Mouse (Mus musculus): ENCODE data around the gene Wfdc1. TPM values are rescaled to one million over a fixed set of nuclear protein-coding genes. Genes with fewer than 3 reads are reported as not detected.
A peak's percentile ranks its signal among the peaks of the same experiment; 100 is the strongest.

Gene Wfdc1
- total RNA-seq, 4 experiments from 2014 or later: 63.4 to 89.3 (median 75.2) TPM

DNA sequence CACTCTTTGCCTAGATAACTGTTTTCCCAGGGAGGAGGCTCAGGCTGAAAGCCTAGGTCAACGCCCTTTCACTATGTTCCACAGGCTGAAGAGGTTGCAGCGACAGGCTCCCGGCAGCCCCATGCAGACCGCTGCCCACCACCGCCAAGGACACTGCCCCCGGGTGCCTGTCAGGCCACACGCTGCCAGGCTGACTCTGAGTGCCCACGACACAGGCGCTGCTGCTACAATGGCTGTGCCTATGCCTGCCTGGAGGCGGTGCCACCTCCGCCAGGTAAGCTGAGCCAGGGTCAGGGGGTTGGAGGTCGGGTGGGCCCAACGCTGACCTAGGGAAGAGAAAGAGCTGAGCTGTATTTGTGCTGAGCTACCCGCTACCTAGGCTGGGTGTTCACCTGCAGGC lies 13.0 kb downstream of the Wfdc1 start:
- no peak for DNase-seq (ENCODE audit: low spot score in 2 of 2)

DNA sequence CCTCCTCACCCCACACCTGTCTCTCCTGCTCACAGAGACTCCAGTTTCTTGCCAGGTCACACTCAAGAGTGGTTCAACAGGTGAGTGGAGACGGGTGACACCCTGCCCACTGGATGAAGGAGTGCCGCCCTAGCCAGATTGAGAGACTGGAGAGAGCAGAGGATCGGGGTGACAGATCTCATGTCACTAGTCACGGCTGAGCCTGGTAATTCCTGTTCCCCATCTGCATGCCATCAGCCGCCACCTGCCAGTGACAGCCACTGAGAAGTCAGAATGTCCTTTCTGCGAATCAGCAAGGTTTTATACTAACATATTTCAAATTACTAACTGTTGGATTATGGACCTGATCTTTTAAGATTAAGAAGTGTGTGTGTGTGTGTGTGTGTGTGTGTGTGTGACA lies 24.4 kb downstream of the Wfdc1 start:
- no peak for DNase-seq (ENCODE audit: low spot score in 2 of 2)

DNA sequence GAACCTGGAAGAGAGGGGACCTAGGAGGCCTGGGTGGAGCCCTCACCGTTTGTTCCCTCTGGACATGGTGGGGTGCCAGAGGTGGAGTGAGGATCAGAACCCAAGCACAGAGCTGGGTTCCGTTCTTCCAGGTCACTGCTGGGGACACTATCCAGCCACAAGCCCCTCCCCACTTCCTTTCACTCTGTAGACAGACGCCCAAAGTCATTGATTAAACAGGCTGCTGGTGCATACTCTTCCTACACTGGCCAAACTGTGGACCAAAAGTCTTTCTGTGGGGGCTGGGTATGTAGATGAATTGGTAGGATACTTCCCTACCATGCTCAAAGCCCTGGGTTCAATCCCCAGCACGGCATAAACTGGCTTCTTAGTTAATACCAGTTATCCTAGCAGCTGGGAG lies 25.8 kb downstream of the Wfdc1 start:
- no peak for DNase-seq (ENCODE audit: low spot score in 2 of 2)

DNA sequence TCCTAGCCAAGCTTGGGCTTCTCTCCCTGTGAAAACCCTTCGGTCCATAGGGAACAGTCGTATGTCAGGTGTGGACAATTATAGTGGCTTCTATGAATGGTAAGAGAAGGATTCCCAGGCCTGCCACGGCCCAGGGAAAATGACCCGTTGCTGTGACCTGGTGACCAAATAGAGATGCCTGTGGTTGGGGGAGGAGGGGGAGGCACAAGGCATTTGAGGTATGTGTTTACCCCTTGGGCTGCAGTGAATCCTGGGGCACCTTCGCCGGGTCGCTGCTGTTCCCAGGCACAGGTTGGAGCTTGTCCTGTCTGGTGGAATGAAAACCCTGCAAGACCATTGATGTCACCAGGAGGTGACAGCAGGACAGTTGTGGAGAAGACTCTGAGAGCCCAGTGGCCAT lies 28.5 kb downstream of the Wfdc1 start:
- no peak for DNase-seq (ENCODE audit: low spot score in 2 of 2)

DNA sequence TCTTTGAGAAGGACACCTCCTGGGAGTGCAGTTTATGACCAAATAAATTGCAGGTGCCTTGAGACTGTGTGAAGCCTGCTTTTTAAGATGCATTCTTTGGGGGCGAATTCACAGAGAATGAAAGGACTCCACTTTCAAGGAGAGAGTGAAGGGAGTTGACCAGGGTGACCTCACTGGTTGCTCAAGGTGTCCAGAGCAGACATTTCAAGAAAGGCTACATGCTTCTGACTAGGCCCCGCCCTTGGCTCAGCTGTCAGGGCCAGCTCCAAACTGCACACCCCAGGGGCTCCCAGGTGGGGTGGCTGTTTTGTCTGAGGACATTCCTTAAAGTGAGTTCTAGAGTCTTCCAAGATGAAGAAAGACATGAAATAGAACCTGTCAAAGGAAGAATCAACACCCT lies 31.0 kb downstream of the Wfdc1 start:
- DNase-seq (ENCODE audit: low spot score in 2 of 2): no peak

DNA sequence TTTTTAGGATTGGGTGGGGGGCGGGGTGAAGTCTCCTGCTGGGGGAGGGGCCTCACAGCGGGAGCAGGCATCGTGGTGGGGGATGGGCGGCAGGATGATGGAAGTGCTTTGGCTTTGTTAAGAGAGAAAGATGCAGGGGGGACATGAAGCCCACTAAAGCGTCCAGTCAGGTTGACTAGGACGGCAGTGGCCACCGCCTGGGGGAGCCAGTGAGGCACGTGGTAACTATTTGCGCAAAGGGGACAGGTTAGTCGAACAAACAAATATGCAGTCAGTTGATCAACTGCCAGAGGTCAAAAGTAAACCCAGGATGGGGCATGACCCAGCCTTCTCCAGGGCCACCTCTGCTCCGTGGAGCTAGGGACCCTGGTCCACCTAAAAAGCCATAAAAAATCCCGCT lies 32.8 kb downstream of the Wfdc1 start:
- peak; percentile 42 to 47 for DNase-seq (ENCODE audit: low spot score in 2 of 2)

DNA sequence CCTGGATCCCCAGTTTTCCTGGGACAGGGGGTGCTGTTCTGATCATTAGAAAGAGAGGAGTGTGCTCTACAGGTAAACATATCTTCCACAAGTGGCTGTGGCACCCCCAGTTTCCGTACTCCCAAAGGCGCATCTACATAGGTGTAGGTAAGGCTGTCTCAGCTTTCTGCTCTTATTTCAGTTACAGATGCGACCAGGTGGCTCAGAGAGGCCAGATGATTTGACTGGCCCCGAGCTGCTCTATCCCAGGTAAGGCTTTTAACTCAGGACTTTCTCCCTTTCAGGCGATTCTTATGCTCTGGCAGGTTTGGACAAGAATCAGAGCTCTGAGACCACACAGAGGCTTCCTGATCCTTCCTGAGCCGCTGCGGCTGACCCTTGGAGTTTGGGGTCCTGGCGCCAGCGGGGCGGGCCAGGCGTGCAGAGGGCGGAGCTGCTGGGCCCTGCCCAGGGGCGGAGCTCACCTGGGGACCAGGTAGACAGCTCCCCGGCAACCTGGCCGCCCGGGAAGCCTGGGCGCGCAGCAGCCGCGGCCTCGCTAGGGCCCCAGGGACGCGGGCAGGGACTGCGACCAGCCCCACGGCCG lies 33.5 kb downstream of the Wfdc1 start, which contains the start of gene Atp2c2:
Gene Atp2c2 (plus strand): TSS at position 461 of the 586 bp plus-strand sequence.
- DNase-seq (ENCODE audit: low spot score in 2 of 2): no peak

DNA sequence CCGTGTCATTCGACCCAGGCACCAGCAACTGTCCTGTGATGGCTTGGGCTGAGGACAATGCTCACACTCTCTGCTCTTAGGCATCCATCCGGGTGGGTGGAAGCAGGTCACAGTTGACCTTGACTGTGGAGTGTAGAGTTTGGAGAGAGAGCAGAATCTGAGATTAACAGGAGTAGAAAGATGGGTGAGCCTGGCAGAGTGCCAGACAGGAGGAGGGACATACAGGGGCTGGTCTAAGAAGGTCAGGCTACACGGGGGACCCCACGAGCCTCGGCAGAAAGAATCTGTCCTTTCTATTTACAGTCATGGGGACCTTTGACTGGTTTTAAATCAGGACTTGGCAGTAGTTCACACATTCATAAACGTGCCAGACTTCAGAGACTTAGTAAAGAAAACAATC lies 36.8 kb downstream of the Wfdc1 start:
- no peak for DNase-seq (ENCODE audit: low spot score in 2 of 2)

DNA sequence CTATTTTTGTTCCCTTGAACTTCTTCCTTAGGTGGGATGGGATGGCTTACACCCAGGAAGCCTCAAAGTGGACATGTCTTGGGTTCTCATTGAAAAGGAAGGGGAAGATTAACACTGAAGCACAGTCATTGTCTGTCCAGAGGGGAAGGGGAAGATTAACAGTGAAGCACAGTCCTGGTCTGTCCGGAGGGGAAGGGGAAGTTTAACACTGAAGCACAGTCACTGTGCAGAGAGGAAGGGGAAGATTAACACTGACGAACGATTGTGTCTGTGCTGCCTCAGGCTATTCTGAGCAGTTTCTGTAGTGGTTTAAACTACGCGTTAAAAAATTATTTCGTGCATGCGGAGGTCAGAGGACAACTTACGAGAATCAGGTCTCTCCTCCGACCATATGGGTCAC lies 41.0 kb downstream of the Wfdc1 start:
- DNase-seq (ENCODE audit: low spot score in 2 of 2): no peak

DNA sequence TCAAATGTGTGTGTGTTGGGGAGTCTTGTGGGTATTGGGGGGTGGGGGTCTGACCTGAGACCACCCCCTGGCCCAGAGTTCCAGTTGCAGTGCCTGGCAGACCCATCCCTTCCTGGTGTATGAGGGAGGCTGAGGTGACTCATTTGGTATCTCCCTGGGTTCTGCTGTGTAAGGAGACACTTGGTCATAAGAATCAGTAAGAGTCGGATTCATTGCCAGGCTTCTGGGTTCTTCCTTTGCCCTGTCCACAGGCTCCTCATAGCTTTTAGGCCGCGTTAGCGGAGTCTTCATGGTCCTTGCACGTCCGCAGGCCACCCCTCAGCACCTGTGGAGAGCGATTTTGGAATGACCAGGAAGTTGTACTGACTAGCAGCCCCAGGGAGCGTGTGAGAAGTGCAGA lies 42.3 kb downstream of the Wfdc1 start:
- DNase-seq (ENCODE audit: low spot score in 2 of 2): no peak

DNA sequence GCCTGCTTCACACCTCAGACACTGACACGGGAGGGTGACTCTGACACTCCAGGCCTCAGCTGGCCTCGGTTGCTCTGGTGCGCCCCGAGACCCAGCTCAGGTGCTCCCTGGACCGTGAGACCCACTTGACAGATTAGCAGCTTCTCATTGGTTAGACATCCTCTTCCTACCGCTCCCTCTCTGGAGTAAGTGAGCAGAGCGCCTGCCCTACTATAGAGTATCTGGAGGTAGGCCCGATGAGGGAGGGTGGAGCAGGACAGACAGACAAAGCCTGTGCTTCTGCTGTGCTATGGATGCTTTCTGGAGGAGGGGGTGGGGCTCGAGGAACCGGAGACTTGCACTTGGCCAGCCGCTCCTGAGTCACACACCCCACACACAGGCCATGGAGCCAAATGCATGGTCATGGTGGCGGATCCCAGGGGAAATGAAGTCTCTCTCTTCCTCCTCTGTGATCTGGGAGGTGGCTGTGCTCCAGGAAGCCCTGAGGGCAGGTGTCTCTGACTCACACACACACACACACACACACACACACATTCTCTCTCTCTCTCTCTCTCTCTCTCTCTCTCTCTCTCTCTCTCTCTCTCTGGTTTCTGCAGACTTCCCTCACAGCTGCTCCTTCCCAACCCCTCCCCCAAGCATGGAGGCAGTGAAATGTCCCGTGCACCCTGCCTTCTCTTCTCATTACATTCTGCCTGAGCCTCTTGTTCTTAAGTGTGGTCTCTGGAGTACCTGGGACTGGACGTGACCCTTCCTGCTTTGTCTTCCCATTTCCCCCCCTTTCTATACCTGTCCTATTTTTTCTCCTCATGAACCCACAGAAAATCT lies 42.9 kb downstream of the Wfdc1 start:
- peak; percentile 44 to 70 for DNase-seq (ENCODE audit: low spot score in 2 of 2)

DNA sequence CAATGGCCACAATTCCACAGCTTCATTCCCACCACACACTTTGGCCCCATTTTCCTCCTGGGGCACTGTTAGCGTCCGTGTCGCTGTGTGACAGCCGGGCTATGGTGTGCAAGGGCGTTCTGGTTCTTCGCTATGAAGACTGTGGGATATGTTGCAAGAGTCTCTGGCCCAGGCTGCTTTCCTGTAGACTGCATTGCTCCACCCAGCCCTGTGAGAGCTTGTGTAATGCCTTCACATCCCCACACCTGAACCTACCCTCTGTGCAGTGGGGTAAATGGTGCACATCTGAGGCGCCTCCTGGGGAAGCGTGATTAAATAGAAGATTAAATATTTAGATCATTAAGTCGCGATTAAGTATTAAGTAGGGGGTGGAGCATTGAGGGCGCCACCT lies 43.5 kb downstream of the Wfdc1 start:
- DNase-seq (ENCODE audit: low spot score in 2 of 2): no peak

DNA sequence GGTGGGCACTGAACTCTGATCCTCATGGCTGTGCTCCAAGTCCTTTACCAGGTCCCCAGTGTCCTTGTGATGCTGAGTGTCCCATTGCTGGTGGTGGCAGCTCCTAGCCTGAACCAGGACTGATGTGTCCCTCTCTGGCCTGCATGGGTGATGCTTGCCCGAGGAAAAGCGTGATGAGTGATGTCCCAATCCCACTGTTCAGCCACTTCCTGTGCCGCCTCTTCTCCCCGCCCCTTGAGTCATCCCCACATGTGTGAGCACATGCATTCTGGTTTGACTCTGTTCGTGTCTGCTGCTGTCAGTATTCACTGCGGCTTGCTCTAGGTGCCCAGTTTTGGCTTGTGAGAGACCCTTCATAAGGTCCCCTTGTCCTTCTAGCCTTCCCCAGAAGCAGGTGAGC lies 46.1 kb downstream of the Wfdc1 start:
- DNase-seq (ENCODE audit: low spot score in 2 of 2): no peak

DNA sequence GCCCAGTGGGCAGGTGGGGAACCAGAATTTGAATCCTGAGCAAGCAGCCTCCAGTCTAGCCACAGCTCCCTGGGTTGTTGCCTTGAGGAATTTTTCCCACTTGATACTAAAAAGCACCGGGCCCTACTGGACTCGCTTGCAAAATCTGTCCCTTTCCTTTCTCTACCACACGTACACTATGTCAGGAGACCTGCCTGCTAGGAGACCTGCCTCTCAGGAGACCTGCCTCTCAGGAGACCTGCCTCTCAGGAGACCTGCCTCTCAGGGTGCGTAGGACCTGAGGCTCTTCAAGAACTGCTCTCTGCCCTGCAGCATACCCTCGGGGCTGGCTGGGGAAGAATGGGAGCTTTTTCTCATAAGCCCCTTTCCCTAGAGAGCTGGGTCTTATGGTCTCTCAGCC lies 47.3 kb downstream of the Wfdc1 start:
- no peak for DNase-seq (ENCODE audit: low spot score in 2 of 2)

DNA sequence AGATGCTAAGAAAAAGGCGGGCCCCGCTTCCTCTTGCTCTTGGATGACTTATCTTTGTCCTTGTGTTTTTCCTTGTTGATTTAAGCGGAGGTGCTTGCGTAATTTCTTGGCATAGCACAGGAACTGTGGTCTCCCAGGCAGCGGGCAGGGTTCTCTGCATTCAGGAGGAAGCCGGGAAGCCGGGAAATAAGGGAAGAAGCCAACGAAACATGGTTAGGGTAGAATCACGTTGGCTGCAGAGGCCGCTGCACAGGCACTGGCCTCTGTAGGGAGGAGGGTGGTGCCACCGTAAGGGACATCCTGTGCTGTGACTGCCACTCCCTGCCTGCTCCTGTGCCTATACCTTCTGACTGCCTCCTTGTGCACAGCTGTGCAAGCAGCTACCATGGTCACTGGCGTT lies 49.1 kb downstream of the Wfdc1 start:
- no peak for DNase-seq (ENCODE audit: low spot score in 2 of 2)

DNA sequence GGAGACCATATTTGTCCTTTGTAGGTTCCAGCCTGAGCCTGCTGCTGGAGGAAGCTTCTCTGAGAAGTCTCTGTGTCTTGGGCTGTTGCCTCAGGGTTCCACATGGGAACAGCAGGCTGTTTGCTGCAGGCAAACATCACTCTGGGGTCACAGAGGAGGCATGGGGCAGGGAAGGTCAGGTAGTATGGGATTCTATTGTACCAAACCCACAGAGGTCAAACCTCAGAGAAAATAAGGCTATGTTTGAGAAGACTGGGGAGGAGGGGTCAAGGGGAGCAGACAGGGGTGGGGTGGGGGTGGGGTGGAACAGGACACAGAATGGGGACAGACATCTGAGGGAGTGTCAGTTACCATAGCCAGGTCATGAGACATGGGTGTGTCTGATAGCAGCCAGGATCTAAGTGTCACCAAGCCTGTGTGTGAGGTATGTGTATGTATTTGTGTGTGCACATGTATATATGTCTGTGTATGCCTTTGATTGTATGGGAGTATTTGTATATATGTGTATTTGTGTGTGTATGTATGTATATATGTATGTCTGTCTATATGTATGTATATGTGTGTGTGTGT lies 50.6 kb downstream of the Wfdc1 start:
- no peak for DNase-seq (ENCODE audit: low spot score in 2 of 2)

DNA sequence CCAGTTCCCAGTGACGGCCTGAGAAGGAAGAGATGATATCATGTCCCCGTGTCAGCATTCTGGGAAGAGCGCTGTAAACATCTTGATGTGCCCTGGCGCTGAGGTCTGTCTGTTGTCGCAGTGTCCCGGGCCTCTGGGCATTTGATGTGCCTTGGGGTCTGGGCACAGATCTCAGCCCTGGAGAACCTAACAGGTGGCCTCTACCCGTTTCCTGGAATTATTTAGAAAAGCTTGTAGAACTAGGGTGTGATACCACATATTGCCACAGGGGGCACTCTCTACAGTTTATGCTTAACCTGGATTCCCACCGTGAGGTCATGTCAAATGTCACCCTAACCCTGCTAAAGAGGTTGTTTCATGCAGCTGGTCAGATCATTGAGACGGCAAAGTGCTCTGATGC lies 51.6 kb downstream of the Wfdc1 start:
- DNase-seq (ENCODE audit: low spot score in 2 of 2): no peak

DNA sequence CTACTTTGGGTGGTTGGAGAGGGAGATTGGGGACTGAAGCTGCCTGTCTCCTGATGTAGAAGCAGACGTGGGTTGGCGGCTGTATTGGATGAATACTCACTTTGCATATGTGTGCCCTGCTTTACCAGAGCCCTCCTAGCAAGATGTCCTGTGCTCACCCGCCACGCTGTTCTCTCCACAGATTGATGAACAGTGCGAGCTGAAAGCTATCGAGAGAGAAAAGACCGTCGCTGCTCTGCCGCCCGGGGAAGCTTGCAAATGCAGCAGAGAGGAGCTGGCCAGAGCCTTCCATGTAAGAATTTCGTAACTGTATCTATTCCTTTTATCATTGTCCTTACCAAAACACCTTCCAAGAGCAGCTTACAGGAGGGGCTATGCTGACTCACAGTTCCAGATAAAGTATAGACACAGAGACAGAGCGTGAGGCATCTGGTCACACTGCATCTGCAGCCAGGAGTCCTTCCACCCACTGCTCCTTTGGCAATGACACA lies 52.9 kb downstream of the Wfdc1 start:
- DNase-seq (ENCODE audit: low spot score in 2 of 2): no peak

DNA sequence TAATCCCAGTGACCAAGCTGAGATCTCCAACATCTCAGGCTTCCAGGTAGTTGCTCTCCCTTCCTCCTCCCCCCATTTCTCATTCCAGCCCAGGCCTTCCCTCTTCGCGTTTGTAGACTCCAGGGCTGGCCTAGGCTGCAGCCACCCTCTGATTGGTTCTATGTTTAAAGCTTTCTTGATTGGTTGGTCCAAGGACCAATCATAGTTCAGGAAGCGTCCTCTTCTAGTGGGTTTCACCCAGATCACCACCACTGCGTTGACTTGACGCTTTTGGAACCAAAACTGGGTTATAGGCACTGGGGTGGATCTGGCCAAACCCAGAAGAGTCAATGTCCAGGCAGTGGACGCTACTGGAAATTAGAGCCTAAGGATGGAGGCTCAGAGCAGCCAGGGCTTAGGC lies 56.2 kb downstream of the Wfdc1 start:
- DNase-seq (ENCODE audit: low spot score in 2 of 2): no peak

DNA sequence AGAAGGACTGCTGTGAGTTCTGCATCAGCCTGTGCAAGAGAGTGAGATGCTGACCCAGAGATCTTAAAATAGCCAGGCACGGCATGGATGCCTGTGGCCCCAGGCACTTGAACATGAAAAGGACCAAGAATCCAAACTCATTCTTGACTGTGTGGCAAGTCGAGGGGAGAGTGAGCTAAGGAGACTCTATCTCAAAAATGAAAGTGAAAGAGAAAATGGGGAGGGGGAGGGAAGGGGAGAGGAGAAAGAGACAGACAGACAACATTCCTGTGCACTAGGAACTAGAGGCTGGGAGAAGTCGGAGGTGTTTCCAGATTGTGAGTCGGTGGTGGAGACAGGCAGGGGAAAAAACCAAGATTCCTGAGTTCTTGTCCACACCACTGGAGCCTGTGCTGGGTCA lies 57.5 kb downstream of the Wfdc1 start:
- DNase-seq (ENCODE audit: low spot score in 2 of 2): no peak

DNA sequence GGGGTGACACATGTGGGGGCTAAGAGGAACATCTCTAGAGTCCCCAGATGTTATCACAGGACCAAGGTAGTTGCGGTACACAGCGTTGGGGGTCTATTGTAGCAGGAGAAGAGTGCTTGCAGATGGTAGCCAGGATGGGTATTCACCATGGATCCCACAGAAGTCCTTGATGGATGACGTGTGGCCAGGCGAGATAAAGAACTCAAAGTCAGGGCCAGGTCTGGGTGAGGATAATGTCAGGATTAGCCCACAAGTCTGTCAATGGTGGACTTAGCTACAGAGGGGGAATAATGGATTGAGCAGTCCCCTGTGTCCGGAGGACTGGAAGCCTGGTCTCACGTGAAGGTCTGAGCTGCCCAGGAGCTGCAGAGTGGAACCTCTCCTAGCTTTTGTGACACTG lies 58.4 kb downstream of the Wfdc1 start:
- DNase-seq (ENCODE audit: low spot score in 2 of 2): no peak

DNA sequence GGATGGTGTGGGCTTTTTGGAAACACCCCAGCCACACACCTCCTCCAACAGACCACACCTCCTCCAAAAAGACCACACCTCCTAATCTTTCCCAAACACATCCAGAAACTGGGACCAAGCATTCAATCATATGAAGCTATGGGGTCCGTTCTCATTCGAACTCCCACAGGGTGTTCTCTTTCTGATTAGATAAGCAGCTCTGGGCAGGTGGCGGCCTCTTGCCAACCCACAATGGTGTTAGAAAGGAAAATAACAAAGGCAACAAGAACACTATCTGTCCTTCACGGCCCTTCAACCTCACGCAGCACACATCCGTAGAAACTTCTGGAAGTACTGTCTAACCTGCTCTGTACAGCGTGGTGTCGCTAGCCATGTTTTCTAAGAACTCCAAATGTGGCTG lies 60.9 kb downstream of the Wfdc1 start:
- no peak for DNase-seq (ENCODE audit: low spot score in 2 of 2)
